In genomic region chr3:88023192-88024074, GRCm38 (mm10) we compare ENCODE assay signal across 8 mouse cellular contexts. TPM values are rescaled to one million over a fixed set of nuclear protein-coding genes. Genes with fewer than 3 reads are reported as not detected.
DNase-seq lines count a peak whose midpoint lies in the region; ATAC-seq lines count a peak whose summit lies in the region.

No protein-coding gene starts in this region.

- peak overlapping the region; percentile 30 for H3K9ac ChIP-seq in kidney, embryonic 16.5 days (replicated peaks; ENCODE audit: low read length)
- peak overlapping the region; percentile 44; the same call in 1 of the 2 replicates for H3K9ac ChIP-seq in limb, embryonic 12.5 days (replicated peaks)
- peak overlapping the region; percentile 64 for H3K9ac ChIP-seq in neural tube, embryonic 13.5 days

- peaks cover 72% of the 10 kb centered on the region for H3K27me3 ChIP-seq in kidney, embryonic 16.5 days (ENCODE audit: insufficient read depth, low read length)
- H3K27me3 ChIP-seq in forebrain, embryonic 10.5 days (ENCODE audit: poor library complexity, severe bottlenecking), result peaks cover 86% of the 10 kb centered on the region
- peaks cover 80% of the 10 kb centered on the region for H3K27me3 ChIP-seq in limb, embryonic 12.5 days
- peaks cover 81% of the 10 kb centered on the region for H3K27me3 ChIP-seq in neural tube, embryonic 13.5 days

- peaks cover 10% of the 10 kb centered on the region; the same call in 1 of the 2 replicates for H3K9me3 ChIP-seq in kidney, embryonic 16.5 days (ENCODE audit: low read length)
- H3K9me3 ChIP-seq in forebrain, embryonic 10.5 days, result peaks cover 7% of the 10 kb centered on the region; the same call in 1 of the 2 replicates
- peaks cover 7% of the 10 kb centered on the region for H3K9me3 ChIP-seq in limb, embryonic 12.5 days
- H3K9me3 ChIP-seq in neural tube, embryonic 13.5 days, result 0 out of 2 replicates have a peak, but pooled peaks cover 7% of the 10 kb centered on the region

- under 1% methylated on average over 78 of the region's 81 CpGs for WGBS in kidney, embryonic 16.5 days
- WGBS in forebrain, embryonic 10.5 days, result under 1% methylated on average over 81 of the region's 81 CpGs
- under 1% methylated on average over 81 of the region's 81 CpGs for WGBS in limb, embryonic 12.5 days
- WGBS in neural tube, embryonic 13.5 days, result under 1% methylated on average over 81 of the region's 81 CpGs

- peak; percentile 78 for ATAC-seq in kidney, embryonic 16.5 days (ENCODE audit: low FRiP score, low TSS enrichment)
- ATAC-seq in activated CD4-positive, CD25-positive, alpha-beta regulatory T cell, adult 4 months, result peak; percentile 36
- ATAC-seq in limb, embryonic 12.5 days (ENCODE audit: insufficient number of reproducible peaks, insufficient read depth, low FRiP score, low TSS enrichment, low read depth), result peak; percentile 66; the same call in 1 of the 2 replicates
- peak; percentile 66 for ATAC-seq in neural tube, embryonic 13.5 days (ENCODE audit: low read depth)

- no peak for DNase-seq in kidney, postnatal 14 days
- no peak for DNase-seq in forebrain, embryonic 10.5 days (ENCODE audit: extremely low spot score, low spot score)
- no peak for DNase-seq in ovary, postnatal 10 days (ENCODE audit: low spot score)
- no peak for DNase-seq in right cerebral cortex, postnatal 14 days

- no peak overlapping the region for H3K27ac ChIP-seq in kidney, embryonic 16.5 days (ENCODE audit: low read length)
- peak overlapping the region; percentile 42; the same call in 1 of the 2 replicates for H3K27ac ChIP-seq in forebrain, embryonic 10.5 days
- H3K27ac ChIP-seq in limb, embryonic 12.5 days, result no peak overlapping the region
- no peak overlapping the region for H3K27ac ChIP-seq in neural tube, embryonic 13.5 days (replicated peaks)

- H3K4me2 ChIP-seq in kidney, embryonic 16.5 days (replicated peaks; ENCODE audit: low read depth, low read length), result peak overlapping the region; percentile 94
- peak overlapping the region; percentile 95 for H3K4me2 ChIP-seq in limb, embryonic 12.5 days
- peak overlapping the region; percentile 96 for H3K4me2 ChIP-seq in neural tube, embryonic 13.5 days

- no peaks in the 10 kb centered on the region for H3K36me3 ChIP-seq in kidney, embryonic 16.5 days (ENCODE audit: insufficient read depth, low read length)
- H3K36me3 ChIP-seq in forebrain, embryonic 10.5 days (replicated peaks), result no peaks in the 10 kb centered on the region
- no peaks in the 10 kb centered on the region for H3K36me3 ChIP-seq in limb, embryonic 12.5 days
- H3K36me3 ChIP-seq in neural tube, embryonic 13.5 days, result no peaks in the 10 kb centered on the region

- peak overlapping the region; percentile 52 for H3K4me3 ChIP-seq in kidney, embryonic 16.5 days (ENCODE audit: low read length)
- H3K4me3 ChIP-seq in forebrain, embryonic 10.5 days, result peak overlapping the region; percentile 69
- H3K4me3 ChIP-seq in limb, embryonic 12.5 days (replicated peaks), result peak overlapping the region; percentile 52
- H3K4me3 ChIP-seq in neural tube, embryonic 13.5 days, result peak overlapping the region; percentile 53

- peaks cover 16% of the 10 kb centered on the region for H3K4me1 ChIP-seq in kidney, embryonic 16.5 days (ENCODE audit: insufficient read depth, low read length)
- peaks cover 23% of the 10 kb centered on the region for H3K4me1 ChIP-seq in forebrain, embryonic 10.5 days
- peaks cover 18% of the 10 kb centered on the region for H3K4me1 ChIP-seq in limb, embryonic 12.5 days (replicated peaks)
- peaks cover 22% of the 10 kb centered on the region for H3K4me1 ChIP-seq in neural tube, embryonic 13.5 days (replicated peaks)

RNA-seq across cellular contexts. Expression of gene Hapln2, which starts 4.0 kb away (rescaled TPM):
- 0.13 and 0.16 TPM in 2 replicates for polyA plus RNA-seq in kidney, embryonic 16.5 days (2015; fragmentation: Nextera tagmentation; extraction: Ambion mirVana)
- polyA plus RNA-seq in activated CD4-positive, CD25-positive, alpha-beta regulatory T cell, adult 4 months (2017; shearing (Covaris generic)), result not detected
- not detected in 2 replicates for polyA plus RNA-seq in forebrain, embryonic 10.5 days (2016; fragmentation: Nextera tagmentation; extraction: Ambion mirVana)
- polyA plus RNA-seq in limb, embryonic 12.5 days (2016; fragmentation: Nextera tagmentation; extraction: Ambion mirVana), result 0.10 and 0.12 TPM in 2 replicates
- 0.36 and 0.40 TPM in 2 replicates for polyA plus RNA-seq in neural tube, embryonic 13.5 days (2015; fragmentation: Nextera tagmentation; extraction: Ambion mirVana)

RNA-seq across cellular contexts. Expression of gene Gpatch4, which starts 19.5 kb away (rescaled TPM):
- 35.2 and 42.8 TPM in 2 replicates for polyA plus RNA-seq in kidney, embryonic 16.5 days (2015; fragmentation: Nextera tagmentation; extraction: Ambion mirVana)
- 10 to 100 TPM; 25.3 to 33.4 TPM for polyA plus RNA-seq in activated CD4-positive, CD25-positive, alpha-beta regulatory T cell, adult 4 months (2017; shearing (Covaris generic))
- polyA plus RNA-seq in forebrain, embryonic 10.5 days (2016; fragmentation: Nextera tagmentation; extraction: Ambion mirVana), result 52.4 and 54.5 TPM in 2 replicates
- polyA plus RNA-seq in limb, embryonic 12.5 days (2016; fragmentation: Nextera tagmentation; extraction: Ambion mirVana), result 30.8 and 31.1 TPM in 2 replicates
- 29.5 and 30.3 TPM in 2 replicates for polyA plus RNA-seq in neural tube, embryonic 13.5 days (2015; fragmentation: Nextera tagmentation; extraction: Ambion mirVana)

RNA-seq across cellular contexts. Expression of gene Bcan, which starts 23.4 kb away (rescaled TPM):
- polyA plus RNA-seq in kidney, embryonic 16.5 days (2015; fragmentation: Nextera tagmentation; extraction: Ambion mirVana), result 0.10 TPM in 1 of 2 replicates, not detected in the other
- not detected for polyA plus RNA-seq in activated CD4-positive, CD25-positive, alpha-beta regulatory T cell, adult 4 months (2017; shearing (Covaris generic))
- polyA plus RNA-seq in forebrain, embryonic 10.5 days (2016; fragmentation: Nextera tagmentation; extraction: Ambion mirVana), result 0.17 TPM in 2 replicates
- polyA plus RNA-seq in limb, embryonic 12.5 days (2016; fragmentation: Nextera tagmentation; extraction: Ambion mirVana), result 0.13 and 0.65 TPM in 2 replicates
- polyA plus RNA-seq in neural tube, embryonic 13.5 days (2015; fragmentation: Nextera tagmentation; extraction: Ambion mirVana), result 37.8 and 41.3 TPM in 2 replicates

RNA-seq across cellular contexts. Expression of gene Naxe, which starts 34.9 kb away (rescaled TPM):
- 181 and 190 TPM in 2 replicates for polyA plus RNA-seq in kidney, embryonic 16.5 days (2015; fragmentation: Nextera tagmentation; extraction: Ambion mirVana)
- polyA plus RNA-seq in activated CD4-positive, CD25-positive, alpha-beta regulatory T cell, adult 4 months (2017; shearing (Covaris generic)), result 10 to 100 TPM; 70.9 to 90.8 TPM
- polyA plus RNA-seq in forebrain, embryonic 10.5 days (2016; fragmentation: Nextera tagmentation; extraction: Ambion mirVana), result 125 and 134 TPM in 2 replicates
- 179 and 185 TPM in 2 replicates for polyA plus RNA-seq in limb, embryonic 12.5 days (2016; fragmentation: Nextera tagmentation; extraction: Ambion mirVana)
- polyA plus RNA-seq in neural tube, embryonic 13.5 days (2015; fragmentation: Nextera tagmentation; extraction: Ambion mirVana), result 169 and 175 TPM in 2 replicates

RNA-seq across cellular contexts. Expression of gene Nes, which starts 52.6 kb away (rescaled TPM):
- 25.7 and 26.6 TPM in 2 replicates for polyA plus RNA-seq in kidney, embryonic 16.5 days (2015; fragmentation: Nextera tagmentation; extraction: Ambion mirVana)
- not detected for polyA plus RNA-seq in activated CD4-positive, CD25-positive, alpha-beta regulatory T cell, adult 4 months (2017; shearing (Covaris generic))
- 81.2 and 86.9 TPM in 2 replicates for polyA plus RNA-seq in forebrain, embryonic 10.5 days (2016; fragmentation: Nextera tagmentation; extraction: Ambion mirVana)
- polyA plus RNA-seq in limb, embryonic 12.5 days (2016; fragmentation: Nextera tagmentation; extraction: Ambion mirVana), result 29.4 and 32.5 TPM in 2 replicates
- 44.1 and 47.1 TPM in 2 replicates for polyA plus RNA-seq in neural tube, embryonic 13.5 days (2015; fragmentation: Nextera tagmentation; extraction: Ambion mirVana)

Comparison
In these comparisons a context has a peak if more than half of its experiments do, and no peak if none do; other contexts are left out.
1. RNA of gene Bcan, which starts 23.4 kb away (polyA plus RNA-seq): 37.8 to 41.3 TPM in neural tube, embryonic 13.5 days; 0.17 TPM in forebrain, embryonic 10.5 days, 0.13 to 0.65 TPM in limb, embryonic 12.5 days, 0.10 TPM in kidney, embryonic 16.5 days and not detected in activated CD4-positive, CD25-positive, alpha-beta regulatory T cell, adult 4 months; every median in the first group is over 10 times any median in the second.
2. Peak in every context shown above with its lines, with median percentiles within 50 percentile points of each other: ATAC-seq, H3K4me2 ChIP-seq, H3K4me3 ChIP-seq and H3K9ac ChIP-seq.